Mouse (Mus musculus): Measurements from ENCODE around the gene Susd2. TPM values are rescaled to one million over a fixed set of nuclear protein-coding genes. Genes with fewer than 3 reads are reported as not detected.

Gene Susd2
- total RNA-seq, 2 experiments from 2014 or later = 1.3 to 1.8 TPM

DNA sequence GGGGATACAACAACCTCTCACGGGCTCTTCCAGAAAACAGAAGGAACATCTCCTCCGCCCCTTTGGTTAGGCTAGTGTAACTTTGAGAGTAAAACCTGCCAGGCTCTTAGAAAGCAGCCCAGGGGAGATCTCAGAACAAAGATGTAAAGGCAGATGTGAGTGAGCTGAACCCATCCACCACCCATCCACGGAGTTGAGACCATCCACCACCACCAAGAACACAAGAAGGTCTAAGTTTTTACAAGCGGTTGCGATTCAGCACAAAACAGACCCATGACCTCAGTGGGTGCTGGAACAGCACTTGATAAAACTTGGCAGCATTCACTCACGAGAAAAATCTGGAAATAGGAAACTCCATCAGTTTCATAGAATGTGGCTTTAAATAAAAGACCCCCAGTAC is 17.9 kb downstream of the Susd2 start:
- no peak for DNase-seq

DNA sequence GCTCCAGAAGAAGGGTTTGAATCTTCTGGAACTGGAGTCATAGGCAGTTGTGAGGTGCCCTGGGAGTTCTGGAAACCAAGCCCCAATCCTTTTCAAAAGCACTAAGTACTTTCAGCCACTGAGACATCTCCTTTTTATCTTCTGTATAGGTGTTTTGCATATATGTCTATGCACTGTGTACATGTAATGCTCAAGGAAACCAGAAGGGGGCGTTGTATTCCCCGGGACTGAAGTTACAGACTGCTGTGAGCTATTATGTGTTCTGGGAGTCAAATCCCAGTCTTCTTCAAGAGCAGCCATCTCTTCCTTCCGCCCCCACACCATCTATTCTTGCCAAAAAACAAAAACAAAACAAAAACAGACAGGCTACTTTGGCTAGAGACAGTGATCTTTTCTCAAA is 23.0 kb downstream of the Susd2 start:
- DNase-seq = no peak

DNA sequence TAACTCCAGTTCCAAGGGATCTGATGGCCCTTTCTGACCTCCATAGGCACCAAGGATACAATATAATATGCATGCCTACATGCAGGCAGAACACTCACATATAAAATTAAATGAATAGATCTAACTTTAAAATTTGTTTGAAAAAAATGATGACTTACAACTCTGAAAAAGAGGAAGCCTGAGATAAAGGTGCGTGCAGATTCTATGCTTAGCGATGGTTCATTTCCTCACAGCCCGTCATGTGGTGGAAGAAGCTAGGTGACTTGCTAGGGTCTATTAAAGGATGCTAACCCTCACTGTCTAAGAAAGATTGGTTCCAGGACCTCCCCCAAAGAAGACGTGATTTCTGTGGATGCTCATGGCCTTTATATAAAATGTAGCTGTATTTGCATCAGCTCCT is 27.8 kb downstream of the Susd2 start:
- no peak for DNase-seq

DNA sequence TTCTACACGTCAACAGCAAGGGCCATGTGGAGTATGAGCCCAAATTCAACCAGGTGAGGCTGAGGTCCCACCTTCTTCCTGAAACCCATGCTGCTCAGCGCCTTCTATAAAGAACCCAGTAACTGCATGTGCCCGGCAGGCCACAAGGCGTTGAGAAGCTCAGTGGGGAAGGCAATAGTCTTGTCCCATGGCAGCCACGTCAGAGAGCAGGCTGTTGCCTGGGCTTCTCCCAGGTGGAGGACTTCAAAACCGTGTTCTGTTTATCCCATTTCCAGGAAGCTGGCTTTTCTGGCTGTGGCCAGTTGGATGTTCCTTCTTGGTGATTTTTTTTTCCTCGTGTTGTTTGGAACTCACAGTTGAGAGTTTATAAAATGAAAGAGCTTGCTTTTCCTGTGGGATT is 33.3 kb downstream of the Susd2 start:
- no peak for DNase-seq

DNA sequence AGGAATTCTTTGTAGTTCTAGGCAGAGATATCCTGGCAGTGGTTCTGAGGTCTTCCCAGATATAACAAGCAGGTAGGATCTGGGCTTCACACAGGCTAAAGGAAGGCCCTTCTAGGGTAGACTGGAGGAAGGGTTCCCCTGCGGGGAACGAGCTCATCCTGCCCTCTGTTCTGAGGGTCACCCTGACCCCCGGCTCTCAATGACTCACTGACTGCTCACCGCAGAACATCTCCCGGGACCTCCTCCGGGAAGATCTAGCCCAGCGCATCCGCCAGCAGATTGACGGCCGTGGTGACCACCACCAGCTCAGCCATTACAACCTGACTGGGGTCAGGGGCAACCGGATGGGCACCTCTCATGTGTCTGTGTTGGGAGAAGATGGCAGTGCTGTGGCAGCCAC is 34.8 kb downstream of the Susd2 start:
- no peak for DNase-seq

DNA sequence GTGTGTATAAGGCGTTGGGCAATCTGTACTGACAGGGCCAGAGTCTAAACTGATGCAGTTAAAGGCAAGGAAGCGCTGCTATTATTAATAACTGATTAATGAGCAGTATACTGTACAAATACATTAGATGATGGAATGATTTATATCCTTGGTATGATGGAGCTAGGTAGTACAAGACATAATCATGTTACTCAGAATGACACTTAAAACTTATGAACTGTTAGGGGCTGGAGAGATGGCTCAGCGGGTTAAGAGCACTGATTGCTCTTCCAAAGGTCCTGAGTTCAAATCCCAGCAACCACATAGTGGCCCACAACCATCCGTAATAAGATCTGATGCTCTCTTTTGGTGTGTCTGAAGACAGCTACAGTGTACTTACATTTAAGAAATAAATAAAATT is 36.6 kb downstream of the Susd2 start:
- DNase-seq = no peak

DNA sequence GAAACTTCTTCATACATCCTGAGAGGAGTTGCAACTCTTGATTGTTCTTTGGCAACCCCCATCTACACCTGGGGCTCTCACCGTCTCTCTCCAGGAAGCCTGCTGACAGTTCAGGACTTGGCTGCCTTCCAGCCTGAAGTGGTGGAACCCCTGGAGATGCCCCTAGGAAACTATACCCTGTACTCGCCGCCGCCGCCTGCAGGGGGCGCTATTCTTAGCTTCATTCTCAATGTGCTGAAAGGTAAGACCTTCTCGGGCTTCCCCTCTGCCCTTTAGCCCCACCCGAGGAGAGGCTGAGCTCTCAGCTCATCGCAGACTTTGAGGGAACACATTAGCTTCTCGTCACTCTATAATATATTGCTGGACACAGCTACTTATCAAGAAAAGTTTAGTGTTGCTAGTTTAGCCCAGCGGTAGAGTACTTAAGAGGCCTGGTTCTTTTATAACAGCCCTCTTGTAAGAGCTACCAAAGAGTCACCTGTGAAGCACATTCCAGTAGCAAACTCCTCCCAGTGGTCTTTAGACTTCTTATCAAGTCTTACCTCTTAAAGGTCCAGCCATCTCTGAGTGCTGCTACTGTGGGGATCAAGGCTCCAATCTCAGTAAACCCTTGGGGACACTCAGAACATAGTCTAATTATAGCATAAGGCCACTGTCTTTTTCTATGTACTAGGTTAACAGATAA is 38.5 kb downstream of the Susd2 start:
- no peak for DNase-seq

DNA sequence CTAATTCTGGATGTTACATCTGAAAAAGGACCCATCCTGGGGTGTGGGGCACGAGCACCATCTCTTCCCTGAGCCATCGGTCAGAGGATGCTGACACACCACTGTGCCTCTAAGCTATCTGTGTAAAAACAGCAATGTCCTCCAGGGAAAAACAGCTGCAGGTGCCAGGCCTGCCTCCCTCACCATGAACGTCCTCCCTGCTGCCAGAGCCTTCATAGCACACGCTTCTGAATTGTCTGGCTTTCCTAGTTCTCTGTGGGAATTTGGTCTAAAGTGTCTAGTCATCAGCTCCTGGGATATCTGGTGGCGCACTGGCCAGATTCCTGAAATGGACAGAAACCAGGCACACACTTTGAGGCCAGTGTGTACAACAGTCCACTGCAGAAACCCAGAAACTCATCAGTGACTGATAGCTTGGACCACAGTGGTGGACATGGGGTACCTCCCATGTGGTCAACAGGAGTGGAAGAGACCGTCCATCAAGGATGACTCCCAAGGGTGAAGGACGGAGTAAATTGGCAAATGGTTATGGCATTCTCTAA is 43.5 kb downstream of the Susd2 start:
- no peak for DNase-seq

DNA sequence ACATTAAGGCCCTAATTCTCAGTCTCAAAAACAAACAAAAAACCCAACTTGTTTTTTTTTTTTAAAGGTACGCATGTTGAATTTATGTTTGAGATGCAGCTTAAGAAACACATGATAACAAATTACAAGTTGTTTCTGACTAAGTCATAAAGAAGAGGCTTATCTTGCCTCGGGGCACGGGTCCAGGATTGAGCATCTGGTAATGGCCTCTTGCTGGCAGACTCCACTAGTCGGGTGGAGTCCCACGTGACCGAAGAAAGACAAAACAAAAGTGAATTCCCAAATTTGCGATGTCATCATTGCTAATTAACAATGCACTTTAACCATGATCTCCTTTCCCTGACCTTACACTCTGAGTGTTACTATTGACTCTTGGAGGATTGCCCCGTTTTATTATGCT is 47.8 kb downstream of the Susd2 start:
- no peak for DNase-seq

DNA sequence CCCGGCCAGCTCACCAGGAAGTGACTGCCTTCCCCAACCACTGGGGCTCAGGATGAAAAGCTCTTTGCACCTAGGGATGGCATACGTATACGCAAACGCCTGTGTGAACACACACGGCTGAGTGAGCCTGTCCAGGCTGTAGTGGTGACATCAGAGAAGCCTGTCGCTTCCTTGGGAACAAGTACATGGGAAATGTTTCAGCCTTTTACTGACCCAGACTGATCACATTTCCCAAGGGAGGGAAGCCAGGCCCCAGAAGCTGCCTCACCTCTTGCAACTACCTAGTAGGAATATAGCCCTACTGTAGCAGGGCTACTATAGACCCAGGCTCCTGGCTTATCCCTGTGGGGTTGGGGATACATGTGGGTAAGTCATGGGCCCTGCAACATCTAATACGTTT is 51.2 kb downstream of the Susd2 start:
- no peak for DNase-seq

DNA sequence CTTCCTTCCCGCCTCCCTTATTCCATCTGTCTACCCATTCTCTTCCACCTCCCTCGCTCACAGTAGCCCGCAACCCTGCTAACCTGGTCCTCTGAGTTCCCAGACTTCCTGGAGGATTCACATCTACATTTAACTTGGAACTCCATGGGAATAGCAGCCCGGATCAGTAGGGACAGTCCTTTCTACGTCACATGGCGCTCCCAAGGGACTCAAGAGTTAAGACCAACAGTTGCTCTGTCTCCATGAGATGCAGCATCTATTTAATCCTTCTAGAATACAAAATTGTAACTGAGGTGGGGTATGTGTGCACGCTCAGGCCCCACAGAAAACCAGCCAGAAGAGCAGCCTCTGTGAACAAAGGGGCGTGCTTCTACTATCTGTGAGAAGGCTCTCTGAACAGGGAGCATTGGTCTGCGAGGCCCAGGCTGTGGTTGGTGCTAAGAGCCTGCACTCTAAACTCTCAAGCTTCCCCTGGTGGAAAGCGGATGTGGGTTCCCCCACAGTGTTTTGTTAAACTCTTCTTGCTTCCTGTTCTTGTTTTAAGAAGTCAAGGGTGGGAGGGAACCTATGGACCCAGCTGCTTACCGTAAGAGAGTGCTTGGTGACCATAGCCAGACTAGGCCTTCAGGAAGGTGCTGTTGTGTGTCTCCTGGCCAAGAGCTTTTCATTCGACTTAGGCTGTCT is 52.5 kb downstream of the Susd2 start:
- peak; percentile 49 for DNase-seq

DNA sequence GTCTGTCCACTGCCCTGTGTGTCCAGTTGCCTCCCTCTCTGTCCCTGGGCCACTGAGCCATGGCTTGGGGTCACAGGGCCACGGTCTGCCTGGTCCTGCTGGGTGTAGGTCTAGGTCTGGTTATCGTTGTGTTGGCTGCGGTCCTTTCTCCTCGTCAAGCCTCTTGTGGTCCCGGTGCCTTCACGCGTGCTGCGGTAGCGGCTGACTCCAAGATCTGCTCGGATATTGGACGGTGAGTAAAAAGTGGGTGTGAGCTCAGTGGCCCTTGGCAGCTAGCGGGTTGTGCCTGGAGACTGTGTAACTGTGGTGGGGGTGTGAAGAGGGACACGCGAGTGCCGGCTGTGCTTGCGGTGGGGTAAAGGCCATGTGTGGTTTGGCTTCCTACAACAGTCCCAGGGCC is 54.2 kb downstream of the Susd2 start:
- no peak for DNase-seq

DNA sequence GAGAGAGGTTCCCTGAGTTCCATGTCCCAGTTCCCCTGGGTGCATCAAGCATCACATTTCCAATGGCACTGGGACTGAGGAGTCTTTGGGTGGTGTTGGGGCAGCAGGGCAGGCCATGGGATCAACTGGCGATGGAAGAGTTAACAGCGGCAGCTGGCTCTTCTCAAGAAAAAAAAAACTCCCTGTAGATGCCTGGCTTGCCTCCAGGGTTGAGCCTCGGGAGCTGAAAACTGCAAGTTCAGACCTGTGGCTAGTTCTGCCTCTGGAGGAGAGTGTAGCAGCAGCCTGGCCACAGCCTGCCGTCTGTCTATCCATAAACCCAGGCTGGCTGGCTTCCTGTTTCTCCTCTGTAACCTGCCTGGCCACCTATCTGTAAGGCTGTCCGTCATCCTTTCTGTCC is 54.7 kb downstream of the Susd2 start, which contains the start of gene Ggt5:
Gene Ggt5 (plus strand): TSS at position 212 of the 400 bp plus-strand sequence.
- DNase-seq = peak; percentile 58

DNA sequence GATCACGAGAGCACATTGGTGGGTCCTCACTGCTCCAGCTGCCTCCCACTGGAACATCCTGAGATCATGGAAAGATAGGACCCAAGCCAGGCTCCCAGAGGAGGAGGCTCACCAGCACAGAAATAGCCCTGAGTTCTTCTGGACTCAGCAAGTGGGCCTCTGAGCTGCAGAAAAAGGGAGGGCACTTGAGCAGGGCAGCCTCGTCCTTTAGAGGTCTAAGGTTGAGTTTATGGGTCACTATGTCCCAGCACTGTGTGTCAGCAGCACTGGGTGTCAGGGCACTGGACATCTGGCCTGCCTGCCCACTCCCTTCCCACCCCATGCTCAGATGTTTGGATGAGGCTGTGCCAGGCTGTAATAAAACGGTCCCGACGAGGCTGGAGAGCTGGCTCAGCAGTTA is 55.5 kb downstream of the Susd2 start:
- peak; percentile 77 for DNase-seq

DNA sequence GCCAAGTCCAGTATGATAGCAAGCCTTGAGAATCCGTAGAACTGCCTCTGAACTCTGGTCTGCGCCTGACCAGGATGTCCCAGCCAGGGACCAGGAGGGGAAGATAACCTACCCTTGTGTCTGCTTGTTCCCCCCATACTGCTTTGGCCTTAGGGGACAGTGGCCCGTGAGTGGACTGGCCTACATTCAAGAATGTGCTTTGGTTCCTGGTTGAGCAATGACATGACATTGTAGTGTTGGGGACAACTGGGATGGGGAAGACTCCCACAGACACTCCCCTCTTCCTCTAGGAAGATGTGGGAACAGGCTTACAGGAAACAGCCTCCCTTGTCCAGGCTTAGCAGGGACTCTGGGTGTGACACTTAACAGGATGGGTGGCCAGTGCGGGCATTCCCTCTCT is 56.0 kb downstream of the Susd2 start:
- DNase-seq = no peak

Other genes starting within 250 kb of the Susd2 start
- gene Upb1, start 242.9 kb downstream of the Susd2 start, total RNA-seq (2021) = not detected
- gene Snrpd3, start 126.5 kb downstream of the Susd2 start, total RNA-seq (2021) = 10 to 100 TPM; 67.4 to 70.3 TPM
- 10 to 100 TPM; 50.4 to 52.1 TPM for gene Gucd1, start 126.0 kb downstream of the Susd2 start, total RNA-seq (2021)
- gene Lrrc75b, start 83.7 kb downstream of the Susd2 start, total RNA-seq (2021) = under 1 TPM; 0.26 to 0.38 TPM
- under 1 TPM in 1 of 2 experiments, not detected in 1; 0.64 TPM for gene Ggt1, start 82.4 kb downstream of the Susd2 start, total RNA-seq (2021)
- 1 to 10 TPM; 4.9 to 5.3 TPM for gene Ggt5, start 54.7 kb downstream of the Susd2 start, total RNA-seq (2021)
- gene Cabin1, start 120.3 kb upstream of the Susd2 start, total RNA-seq (2021) = 1 to 10 TPM; 8.3 to 8.8 TPM
- 10 to 100 TPM; 38.0 to 44.6 TPM for gene Ddt, start 129.4 kb upstream of the Susd2 start, total RNA-seq (2021)
- gene Gm20441, start 136.9 kb upstream of the Susd2 start, total RNA-seq (2021) = not detected
- gene Gstt3, start 137.4 kb upstream of the Susd2 start, total RNA-seq (2021) = 1 to 10 TPM; 4.0 to 4.7 TPM
- 1 to 10 TPM; 5.5 to 6.2 TPM for gene Gstt1, start 154.6 kb upstream of the Susd2 start, total RNA-seq (2021)
- gene Gstt4, start 178.5 kb upstream of the Susd2 start, total RNA-seq (2021) = not detected
- gene Gstt2, start 193.4 kb upstream of the Susd2 start, total RNA-seq (2021) = 1 to 10 TPM; 3.5 to 6.1 TPM
- gene Mif, start 216.2 kb upstream of the Susd2 start, total RNA-seq (2021) = 100 to 1,000 TPM; 141 to 147 TPM
- not detected for gene Derl3, start 249.4 kb upstream of the Susd2 start, total RNA-seq (2021)